Mouse (Mus musculus): Measurements from ENCODE around the gene Mrpl12. TPM values are rescaled to one million over a fixed set of nuclear protein-coding genes. Genes with fewer than 3 reads are reported as not detected.

The Mrpl12 gene
- 467 and 483 TPM in 2 replicates for polyA plus RNA-seq (2012)

GRCm38 (mm10) chr11:120484265-120484981, at the start of gene Mrpl12:
Gene Mrpl12 (plus strand): TSS chr11:120484613.

GRCm38 (mm10) chr11:120437152-120437856, 47.1 kb upstream of the Mrpl12 start, which contains the start of gene Nploc4:
Gene Nploc4 (minus strand): TSS chr11:120437708.

GRCm38 (mm10) chr11:120442344-120442743, 42.1 kb upstream of the Mrpl12 start, which contains the start of gene Tspan10:
Gene Tspan10 (plus strand): TSS chr11:120442644.

GRCm38 (mm10) chr11:120453306-120453705, 31.1 kb upstream of the Mrpl12 start, which contains the start of gene Pde6g:
Gene Pde6g (minus strand): TSS chr11:120453500.

GRCm38 (mm10) chr11:120457772-120458751, 26.4 kb upstream of the Mrpl12 start, which contains the start of the genes Oxld1 and Ccdc137:
Gene Oxld1 (minus strand): TSS chr11:120458068.
Gene Ccdc137 (plus strand): TSS chr11:120458115.

GRCm38 (mm10) chr11:120467051-120467735, 17.2 kb upstream of the Mrpl12 start, which contains the start of gene Arl16:
Gene Arl16 (minus strand): TSS chr11:120467607.

GRCm38 (mm10) chr11:120491317-120492023, 7.1 kb downstream of the Mrpl12 start, which contains the start of gene Slc25a10:
Gene Slc25a10 (plus strand): TSS chr11:120491840.

GRCm38 (mm10) chr11:120530085-120530964, 45.9 kb downstream of the Mrpl12 start, which contains the start of gene Gcgr:
Gene Gcgr (plus strand): TSS chr11:120530699.

Other genes starting within 250 kb of the Mrpl12 start
- 934 and 983 TPM in 2 replicates for gene Actg1, start 136.1 kb upstream of the Mrpl12 start, polyA plus RNA-seq (2012)
- not detected in 2 replicates for gene Fscn2, start 123.1 kb upstream of the Mrpl12 start, polyA plus RNA-seq (2012)
- gene Faap100, start 105.8 kb upstream of the Mrpl12 start, polyA plus RNA-seq (2012) = 32.5 and 33.7 TPM in 2 replicates
- 48.3 and 52.9 TPM in 2 replicates for gene Nploc4, start 46.9 kb upstream of the Mrpl12 start, polyA plus RNA-seq (2012)
- gene Tspan10, start 42.0 kb upstream of the Mrpl12 start, polyA plus RNA-seq (2012) = 0.06 and 0.08 TPM in 2 replicates
- gene Pde6g, start 31.1 kb upstream of the Mrpl12 start, polyA plus RNA-seq (2012) = 0.02 TPM in 1 of 2 replicates, not detected in the other
- gene Oxld1, start 26.5 kb upstream of the Mrpl12 start, polyA plus RNA-seq (2012) = 9.0 and 9.9 TPM in 2 replicates
- 31.2 and 32.6 TPM in 2 replicates for gene Ccdc137, start 26.5 kb upstream of the Mrpl12 start, polyA plus RNA-seq (2012)
- 22.3 and 23.4 TPM in 2 replicates for gene Arl16, start 17.0 kb upstream of the Mrpl12 start, polyA plus RNA-seq (2012)
- 47.2 and 58.4 TPM in 2 replicates for gene Slc25a10, start 7.2 kb downstream of the Mrpl12 start, polyA plus RNA-seq (2012)
- not detected in 2 replicates for gene Gcgr, start 46.1 kb downstream of the Mrpl12 start, polyA plus RNA-seq (2012)
- gene Mcrip1, start 65.1 kb downstream of the Mrpl12 start, polyA plus RNA-seq (2012) = 170 and 188 TPM in 2 replicates
- 0.24 TPM in 1 of 2 replicates, not detected in the other for gene Ppp1r27, start 66.5 kb downstream of the Mrpl12 start, polyA plus RNA-seq (2012)
- 1,164 and 1,680 TPM in 2 replicates for gene P4hb, start 88.6 kb downstream of the Mrpl12 start, polyA plus RNA-seq (2012)
- gene Arhgdia, start 97.0 kb downstream of the Mrpl12 start, polyA plus RNA-seq (2012) = 1,098 and 1,284 TPM in 2 replicates
- 339 and 360 TPM in 2 replicates for gene Alyref, start 113.8 kb downstream of the Mrpl12 start, polyA plus RNA-seq (2012)
- 111 and 156 TPM in 2 replicates for gene Anapc11, start 113.8 kb downstream of the Mrpl12 start, polyA plus RNA-seq (2012)
- gene Npb, start 123.9 kb downstream of the Mrpl12 start, polyA plus RNA-seq (2012) = 1.6 and 2.9 TPM in 2 replicates
- gene Pcyt2, start 133.3 kb downstream of the Mrpl12 start, polyA plus RNA-seq (2012) = 93.8 and 116 TPM in 2 replicates
- gene Sirt7, start 140.6 kb downstream of the Mrpl12 start, polyA plus RNA-seq (2012) = 246 and 280 TPM in 2 replicates
- gene Mafg, start 149.0 kb downstream of the Mrpl12 start, polyA plus RNA-seq (2012) = 51.4 and 66.1 TPM in 2 replicates
- gene Pycr1, start 159.2 kb downstream of the Mrpl12 start, polyA plus RNA-seq (2012) = 1.2 and 1.5 TPM in 2 replicates
- 0.05 TPM in 1 of 2 replicates, not detected in the other for gene Myadml2, start 163.5 kb downstream of the Mrpl12 start, polyA plus RNA-seq (2012)
- 0.17 and 0.18 TPM in 2 replicates for gene Notum, start 176.6 kb downstream of the Mrpl12 start, polyA plus RNA-seq (2012)
- gene Aspscr1, start 188.4 kb downstream of the Mrpl12 start, polyA plus RNA-seq (2012) = 360 and 376 TPM in 2 replicates
- 97.1 and 99.7 TPM in 2 replicates for gene Cenpx, start 229.1 kb downstream of the Mrpl12 start, polyA plus RNA-seq (2012)
- 59.1 and 87.9 TPM in 2 replicates for gene Lrrc45, start 229.3 kb downstream of the Mrpl12 start, polyA plus RNA-seq (2012)
- 5.4 and 8.3 TPM in 2 replicates for gene Rac3, start 236.9 kb downstream of the Mrpl12 start, polyA plus RNA-seq (2012)
- gene Dcxr, start 242.7 kb downstream of the Mrpl12 start, polyA plus RNA-seq (2012) = 32.0 and 32.8 TPM in 2 replicates
- not detected in 2 replicates for gene Cbr2, start 247.5 kb downstream of the Mrpl12 start, polyA plus RNA-seq (2012)